Mouse (Mus musculus) yolk sac, embryonic 10.5 days (tissue): ENCODE results near the gene Cblb.

Experiments
- DNase-seq: peaks from one replicate; pipeline ENCODE4 v3.0.0-alpha.2; 2017; ENCODE audit warnings: low spot score

Cblb gene

GRCm38 (mm10) chr16:52031091-52031689 is at the start of gene Cblb:
Cblb (plus strand) TSS chr16:52031225.
- DNase-seq = peak; percentile 98

GRCm38 (mm10) chr16:51985436-51985835 is 45.6 kb upstream of the Cblb start:
- no peak for DNase-seq

GRCm38 (mm10) chr16:51986207-51986606 is 44.8 kb upstream of the Cblb start:
- DNase-seq = no peak

GRCm38 (mm10) chr16:51987085-51987620 is 43.9 kb upstream of the Cblb start:
- DNase-seq = no peak

GRCm38 (mm10) chr16:51988027-51988426 is 43.0 kb upstream of the Cblb start:
- DNase-seq = no peak

GRCm38 (mm10) chr16:51989259-51989658 is 41.8 kb upstream of the Cblb start:
- DNase-seq = no peak

- DNase-seq = no peak
Measured at GRCm38 (mm10) chr16:52000043-52000442, 31.0 kb upstream of the Cblb start.

- DNase-seq = no peak
Measured at GRCm38 (mm10) chr16:52000801-52001200, 30.2 kb upstream of the Cblb start.

GRCm38 (mm10) chr16:52007006-52007405 is 24.0 kb upstream of the Cblb start:
- DNase-seq = no peak

GRCm38 (mm10) chr16:52008471-52008870 is 22.6 kb upstream of the Cblb start:
- no peak for DNase-seq

- no peak for DNase-seq
Measured at GRCm38 (mm10) chr16:52009421-52009820, 21.6 kb upstream of the Cblb start.

- DNase-seq = no peak
Measured at GRCm38 (mm10) chr16:52012984-52013383, 18.0 kb upstream of the Cblb start.

GRCm38 (mm10) chr16:52013812-52014211 is 17.2 kb upstream of the Cblb start:
- DNase-seq = no peak

GRCm38 (mm10) chr16:52023417-52023816 is 7.6 kb upstream of the Cblb start:
- no peak for DNase-seq

GRCm38 (mm10) chr16:52027326-52027725 is 3.7 kb upstream of the Cblb start:
- no peak for DNase-seq

GRCm38 (mm10) chr16:52029001-52029400 is 2.0 kb upstream of the Cblb start:
- no peak for DNase-seq

- DNase-seq = peak; percentile 82
Measured at GRCm38 (mm10) chr16:52031712-52032251, 757 bp downstream of the Cblb start.

- DNase-seq = no peak
Measured at GRCm38 (mm10) chr16:52032376-52033330, 1.6 kb downstream of the Cblb start.

GRCm38 (mm10) chr16:52033381-52034315 is 2.6 kb downstream of the Cblb start:
- no peak for DNase-seq

GRCm38 (mm10) chr16:52034356-52034755 is 3.3 kb downstream of the Cblb start:
- no peak for DNase-seq

GRCm38 (mm10) chr16:52036295-52036694 is 5.3 kb downstream of the Cblb start:
- DNase-seq = no peak

- DNase-seq = no peak
Measured at GRCm38 (mm10) chr16:52038283-52038682, 7.3 kb downstream of the Cblb start.
